Mouse (Mus musculus) 3134 (cell line): ENCODE results near the gene Zfp64.

ENCODE experiments used
- DNase-seq: peaks from one replicate; pipeline ENCODE4 v3.0.0-alpha.2; 2011; ENCODE audit warnings: low spot score; ENCODE audit not compliant: insufficient read length; ENCODE audit errors: extremely low read depth

The Zfp64 gene

GRCm38 (mm10) chr2:168954376-168954775 lies 1.0 kb downstream of the Zfp64 start:
- no peak for DNase-seq

DNA sequence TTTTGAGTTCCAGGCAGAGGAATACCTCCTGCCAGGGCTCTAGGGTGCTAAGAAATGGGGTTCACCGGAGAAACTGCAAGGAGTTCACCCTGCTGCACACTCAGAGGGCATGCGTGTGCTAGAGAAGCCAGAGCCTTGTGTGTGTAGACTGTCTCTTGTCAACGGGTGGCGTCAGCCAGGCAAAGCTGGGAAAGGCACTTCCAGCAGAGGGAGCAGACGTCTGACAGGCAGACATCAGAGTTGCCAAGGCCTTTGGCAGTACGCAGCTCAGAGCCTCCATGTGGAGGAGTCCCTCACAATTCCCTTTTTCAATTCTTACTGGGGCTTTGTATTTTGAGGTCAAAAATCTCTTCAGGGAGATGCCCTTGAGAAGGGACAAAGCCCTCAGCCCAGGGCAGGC lies 6.9 kb downstream of the Zfp64 start:
- no peak for DNase-seq

DNA sequence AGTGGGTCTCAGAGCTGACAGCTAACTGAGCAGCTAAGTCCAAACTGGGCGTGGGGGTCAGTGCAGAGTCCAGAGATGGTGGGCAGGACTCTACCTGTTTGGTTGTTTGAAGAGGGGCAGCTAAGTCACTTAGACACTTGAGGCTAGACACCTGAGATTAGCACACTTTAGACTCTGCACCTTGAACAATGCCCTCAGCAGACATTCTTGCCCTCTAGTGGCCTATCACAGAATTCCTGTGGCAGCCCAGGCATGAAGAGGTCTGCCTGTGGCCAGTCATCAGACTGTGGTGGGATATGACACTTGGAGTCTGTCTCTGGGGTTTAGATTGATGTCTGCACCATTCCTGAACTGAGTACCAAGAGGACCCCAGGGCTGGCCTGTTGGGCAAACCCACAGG lies 7.7 kb downstream of the Zfp64 start:
- no peak for DNase-seq

- no peak for DNase-seq
Observed at GRCm38 (mm10) chr2:168944011-168944410, 11.4 kb downstream of the Zfp64 start.

GRCm38 (mm10) chr2:168939941-168940340 lies 15.4 kb downstream of the Zfp64 start:
- no peak for DNase-seq

- DNase-seq, result no peak
Observed at GRCm38 (mm10) chr2:168939261-168939933, 16.0 kb downstream of the Zfp64 start.

DNA sequence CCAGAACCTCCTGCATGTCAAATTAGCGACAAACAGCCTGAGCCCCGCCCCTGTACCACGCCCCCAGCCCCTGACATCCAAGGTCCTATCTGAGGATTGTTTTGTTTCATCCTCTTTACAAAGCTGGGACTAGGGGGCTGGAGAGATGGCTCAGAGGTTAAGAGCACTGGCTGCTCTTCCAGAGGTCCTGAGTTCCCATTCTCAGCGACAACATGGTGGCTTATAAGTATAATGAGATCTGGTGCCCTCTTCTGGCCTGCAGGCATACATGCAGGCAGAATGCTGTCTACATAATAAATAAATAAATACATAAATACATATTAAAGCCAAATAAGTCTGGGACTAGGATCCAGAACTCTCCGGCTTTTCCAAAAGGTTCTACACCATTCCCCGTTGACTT lies 18.5 kb downstream of the Zfp64 start:
- no peak for DNase-seq

GRCm38 (mm10) chr2:168935165-168935564 lies 20.2 kb downstream of the Zfp64 start:
- DNase-seq, result no peak

DNA sequence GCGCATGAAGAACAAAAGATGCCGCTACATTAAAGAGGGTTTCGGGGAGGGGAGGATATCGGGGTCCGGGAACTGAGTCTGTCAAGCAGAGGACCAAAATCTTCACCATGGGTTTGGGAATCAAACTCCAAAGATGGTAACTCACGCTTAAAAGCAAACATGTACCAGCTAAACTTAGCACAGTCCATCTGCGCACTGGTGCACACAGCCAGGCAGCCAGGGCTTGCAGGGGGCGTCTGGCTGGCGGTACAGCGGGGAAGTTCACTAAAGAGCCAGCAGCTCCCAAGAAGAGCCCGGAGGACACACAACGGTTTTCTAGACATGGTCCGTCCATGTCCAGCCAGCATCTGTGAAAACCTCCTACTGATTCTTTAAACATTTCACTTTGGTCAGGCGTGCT lies 23.7 kb downstream of the Zfp64 start:
- DNase-seq, result no peak

DNA sequence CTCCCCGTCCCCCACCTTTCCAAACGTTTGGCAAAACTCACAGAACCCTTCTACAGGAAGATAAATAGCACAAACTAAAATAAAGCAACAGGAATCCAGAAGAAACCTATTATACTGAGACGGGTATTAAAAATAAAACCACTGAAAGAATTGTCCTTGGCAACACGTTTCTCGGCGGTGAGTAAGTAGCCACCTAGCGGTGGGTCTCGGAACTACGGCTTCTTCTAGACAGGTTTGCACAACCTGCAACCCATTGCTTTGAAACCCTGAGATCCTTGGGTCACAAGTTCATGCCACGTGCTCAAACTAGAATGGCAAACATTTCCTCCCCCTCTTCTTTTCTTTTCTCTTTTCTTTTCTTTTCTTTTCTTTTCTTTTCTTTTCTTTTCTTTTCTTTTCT lies 25.7 kb downstream of the Zfp64 start:
- no peak for DNase-seq

GRCm38 (mm10) chr2:168927401-168927800 lies 28.0 kb downstream of the Zfp64 start:
- DNase-seq, result no peak

GRCm38 (mm10) chr2:168926257-168926810 lies 29.1 kb downstream of the Zfp64 start:
- no peak for DNase-seq

DNA sequence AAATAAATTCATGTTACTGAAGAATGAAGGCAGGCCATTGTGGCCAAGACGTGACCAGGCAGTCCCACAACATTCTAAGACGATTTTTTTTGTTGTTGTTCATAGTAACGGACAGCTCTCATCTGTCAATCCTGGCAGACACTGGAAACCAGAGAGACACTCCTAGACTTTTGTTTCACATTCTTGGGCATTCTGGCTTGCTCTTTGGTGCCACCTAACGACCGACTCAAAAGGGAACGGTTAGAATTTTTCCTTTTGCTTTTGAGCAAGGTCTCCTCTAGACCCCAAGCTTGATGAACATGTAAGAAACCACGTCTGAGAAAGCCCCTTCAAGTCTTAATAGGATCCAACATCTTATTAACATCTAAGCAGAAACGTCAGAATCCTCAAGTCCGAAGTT lies 31.7 kb downstream of the Zfp64 start:
- DNase-seq, result no peak

DNA sequence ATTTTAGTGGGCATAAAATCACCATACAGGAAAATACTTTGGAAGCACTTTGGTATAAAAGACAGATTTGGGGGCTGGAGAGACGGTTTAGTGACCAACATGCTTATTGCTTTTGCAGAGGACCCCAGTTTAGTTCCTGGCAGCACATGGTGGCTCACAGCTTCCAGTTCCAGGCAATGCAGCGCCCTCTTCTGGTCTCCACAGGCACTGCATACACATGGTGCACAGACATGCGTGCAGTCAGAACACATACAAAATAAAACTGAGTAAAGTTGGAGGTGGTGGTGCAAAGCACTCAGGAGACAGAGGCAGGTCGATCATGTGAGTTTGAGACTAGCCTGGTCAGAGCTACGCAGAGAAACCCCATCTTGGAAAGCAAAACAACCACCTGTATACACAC lies 32.9 kb downstream of the Zfp64 start:
- DNase-seq, result no peak

GRCm38 (mm10) chr2:168920007-168920406 lies 35.4 kb downstream of the Zfp64 start:
- no peak for DNase-seq

GRCm38 (mm10) chr2:168912901-168913721 lies 42.3 kb downstream of the Zfp64 start:
- no peak for DNase-seq

- DNase-seq, result no peak
Observed at GRCm38 (mm10) chr2:168912051-168912891, 43.1 kb downstream of the Zfp64 start.

- no peak for DNase-seq
Observed at GRCm38 (mm10) chr2:168911527-168911926, 43.9 kb downstream of the Zfp64 start.

DNA sequence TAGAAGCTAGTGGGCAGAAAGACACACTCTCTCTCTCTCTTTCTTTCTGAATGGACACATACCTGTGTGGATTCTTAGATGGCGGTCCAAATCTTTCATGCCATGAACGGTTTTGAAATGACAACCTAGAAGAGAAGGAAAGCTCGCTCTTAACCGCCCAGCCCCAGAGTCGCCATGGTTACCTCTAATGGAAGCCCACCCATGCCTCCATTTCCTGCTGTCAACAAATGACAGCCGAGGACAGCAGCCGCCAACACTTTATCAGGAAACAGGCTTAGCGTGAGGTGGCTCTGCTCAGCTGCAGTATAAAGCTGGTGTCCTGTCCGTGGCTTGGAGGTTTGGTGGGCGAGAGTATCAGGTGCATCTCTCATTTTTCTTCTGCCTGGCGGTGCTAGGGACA lies 49.4 kb downstream of the Zfp64 start:
- DNase-seq, result no peak

DNA sequence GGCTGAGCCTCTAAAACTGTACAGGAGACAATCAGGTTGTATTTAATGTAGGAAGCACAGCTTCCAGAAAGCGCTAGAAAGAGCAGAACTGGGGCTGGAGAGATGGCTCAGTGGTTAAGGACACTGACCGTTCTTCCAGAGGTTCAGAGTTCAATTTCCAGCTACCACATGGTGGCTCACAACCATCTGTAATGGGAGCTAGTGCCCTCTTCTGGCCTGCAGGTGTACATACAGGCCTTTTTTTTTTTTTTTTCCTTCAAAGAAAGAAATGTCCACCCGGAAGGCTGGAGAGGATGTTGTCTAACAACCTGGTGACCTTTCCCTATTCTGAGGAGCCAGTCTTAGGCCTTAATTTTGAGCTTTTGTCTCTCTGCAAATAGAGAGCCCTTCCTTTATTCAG lies 50.5 kb downstream of the Zfp64 start:
- DNase-seq, result no peak

DNA sequence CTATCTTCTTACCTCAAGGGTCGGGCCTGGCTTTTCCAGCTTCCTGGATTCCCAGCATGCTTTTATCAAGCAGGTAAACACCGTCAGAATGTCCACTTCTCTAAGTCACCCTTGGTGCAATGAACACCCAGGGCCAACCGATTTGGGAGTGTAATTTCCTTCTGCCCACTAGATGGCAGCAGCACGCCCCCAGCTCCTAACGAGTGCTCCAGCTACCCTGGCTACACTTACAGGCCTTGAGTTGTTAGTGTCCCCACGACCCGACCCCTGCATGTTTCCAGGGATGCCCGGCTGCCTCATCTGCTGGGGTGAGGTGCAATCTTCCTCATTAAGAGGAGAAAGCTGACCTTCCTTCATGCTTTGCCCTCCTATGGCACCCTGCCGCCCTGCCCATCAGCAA lies 51.2 kb downstream of the Zfp64 start:
- peak; percentile 72 for DNase-seq
